Mouse (Mus musculus) MEL (cell line): ENCODE results near the gene Tcf15.

Experiments used
- CTCF ChIP-seq, 3 experiments: IDR thresholded peaks in 2 of 3; conservative IDR thresholded peaks in 1 of 3; 2 replicates each; pipeline ENCODE4 v1.5.1; 2011 to 2012; ENCODE audit warnings: low read length in 3 of 3, low read depth in 2 of 3, mild to moderate bottlenecking in 2 of 3, improper control_type of control experiment in 1 of 3, inconsistent platforms in 1 of 3, mixed read lengths in 1 of 3, moderate library complexity in 1 of 3; ENCODE audit not compliant: control insufficient read depth in 1 of 3, insufficient read depth in 1 of 3, poor library complexity in 1 of 3, severe bottlenecking in 1 of 3
- EP300 ChIP-seq, 2 experiments: IDR thresholded peaks; 2 replicates each; pipeline ENCODE4 v1.6.1; 2011; ENCODE audit warnings: improper control_type of control experiment in 2 of 2, low read length in 2 of 2, low read depth in 1 of 2, mild to moderate bottlenecking in 1 of 2
- GABPA ChIP-seq: IDR thresholded peaks from 2 replicates; pipeline ENCODE4 v1.6.1; 2012; ENCODE audit warnings: low read depth, mild to moderate bottlenecking, inconsistent platforms, low read length, improper control_type of control experiment, moderate library complexity
- GATA1 ChIP-seq: IDR thresholded peaks from 2 replicates; pipeline ENCODE4 v1.6.1; 2011; ENCODE audit warnings: low read depth, low read length, improper control_type of control experiment
- MAFK ChIP-seq: IDR thresholded peaks from 2 replicates; pipeline ENCODE4 v1.6.1; 2011; ENCODE audit warnings: low read depth, mild to moderate bottlenecking, low read length, improper control_type of control experiment, borderline replicate concordance
- MYB ChIP-seq: IDR thresholded peaks from 2 replicates; pipeline ENCODE4 v1.6.1; 2011; ENCODE audit warnings: mild to moderate bottlenecking, low read depth, low read length, improper control_type of control experiment
- POLR2A ChIP-seq, 2 experiments: IDR thresholded peaks; 2 replicates each; pipeline ENCODE4 v1.6.1; 2011 to 2012; ENCODE audit warnings: low read length in 2 of 2, mild to moderate bottlenecking in 2 of 2, control low read depth in 1 of 2, improper control_type of control experiment in 1 of 2, low read depth in 1 of 2, moderate library complexity in 1 of 2; ENCODE audit not compliant: control insufficient read depth in 1 of 2, insufficient read depth in 1 of 2, poor library complexity in 1 of 2
- POLR2AphosphoS2 ChIP-seq: IDR thresholded peaks from 2 replicates; pipeline ENCODE4 v1.6.1; 2011; ENCODE audit warnings: low read length, improper control_type of control experiment
- POLR2AphosphoS5 ChIP-seq: IDR thresholded peaks from 2 replicates; pipeline ENCODE4 v1.6.1; 2012; ENCODE audit warnings: low read depth, borderline replicate concordance, mild to moderate bottlenecking, inconsistent platforms, low read length, moderate library complexity, mixed read lengths
- TCF12 ChIP-seq: IDR thresholded peaks from 2 replicates; pipeline ENCODE4 v1.6.1; 2014; ENCODE audit warnings: low read depth, mild to moderate bottlenecking, inconsistent platforms, low read length, improper control_type of control experiment, moderate library complexity

- TF ChIP-seq CTCF (IDR thresholded peaks at IDR 0.05 in 2 of 3, conservative IDR thresholded peaks at IDR 0.05 in 1 of 3; ENCODE audit: control insufficient read depth in 1 of 3, insufficient read depth in 1 of 3, low read depth in 2 of 3, low read length in 3 of 3, poor library complexity in 1 of 3, severe bottlenecking in 1 of 3), result peak; percentile 76 to 97 (median 83)
- no peak for TF ChIP-seq TCF12
- no peak for TF ChIP-seq EP300 (IDR thresholded peaks at IDR 0.05; ENCODE audit: low read depth in 1 of 2, low read length in 2 of 2)
- TF ChIP-seq MYB, result no peak
- peak; percentile 12; the same call in 1 of the 2 replicates for TF ChIP-seq GATA1
- no peak for TF ChIP-seq GABPA
- no peak for TF ChIP-seq POLR2AphosphoS5
- no peak for TF ChIP-seq POLR2AphosphoS2
- no peak for TF ChIP-seq MAFK
- TF ChIP-seq POLR2A (IDR thresholded peaks at IDR 0.05; ENCODE audit: control insufficient read depth in 1 of 2, insufficient read depth in 1 of 2, low read depth in 1 of 2, low read length in 2 of 2, poor library complexity in 1 of 2), result no peak
These were observed 53.9 kb downstream of the Tcf15 start for GRCm38 (mm10) chr2:152197301-152197712.
